Mouse (Mus musculus) gastrocnemius, postnatal 36 days (tissue): ENCODE results near the gene Vim. TPM values are rescaled to one million over a fixed set of nuclear protein-coding genes. Genes with fewer than 3 reads are reported as not detected.
A peak's percentile ranks its signal among the peaks of the same experiment; 100 is the strongest.
"Not testable (repeated sequence)": the region's sequence is repeated elsewhere in the genome, so short reads cannot be mapped to it uniquely, and the experiment has no call there.

Experiments used
- DNase-seq, 2 experiments: peaks; one replicate each; pipeline ENCODE4 v3.0.0; 2022
- intact Hi-C: fragments of 180-260 bp; cut with DNase I; formaldehyde crosslinking; loops from one replicate; pipeline ENCODE4 v1.15.1; 2025
- total RNA-seq, 2 experiments: library from RNA; stranded (reverse); gene quantifications; 2 replicates each; pipeline ENCODE4 v1.2.3; 2021

Vim gene
- total RNA-seq, 2 experiments from 2014 or later: 118 to 161 TPM

DNA sequence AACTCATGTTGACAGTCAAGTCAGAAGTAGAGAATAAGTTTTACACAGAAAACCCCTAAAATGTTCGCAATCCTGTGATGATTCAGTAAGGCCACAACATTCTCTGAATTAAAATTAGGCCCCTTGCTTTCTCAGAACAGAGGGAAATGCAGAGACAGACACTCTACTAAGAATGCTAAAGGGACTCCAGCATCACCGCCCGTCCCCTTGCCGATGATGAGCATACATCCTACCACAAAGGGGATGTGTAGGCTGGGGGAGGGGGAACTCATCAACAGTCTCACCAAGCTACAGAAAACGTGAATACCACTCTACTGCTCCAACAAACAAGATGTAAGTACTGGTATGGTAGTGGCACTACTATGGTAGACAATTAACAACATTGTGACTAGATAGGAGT lies 14.0 kb upstream of the Vim start:
- intact Hi-C loops: no loop called here
- DNase-seq: no peak

DNA sequence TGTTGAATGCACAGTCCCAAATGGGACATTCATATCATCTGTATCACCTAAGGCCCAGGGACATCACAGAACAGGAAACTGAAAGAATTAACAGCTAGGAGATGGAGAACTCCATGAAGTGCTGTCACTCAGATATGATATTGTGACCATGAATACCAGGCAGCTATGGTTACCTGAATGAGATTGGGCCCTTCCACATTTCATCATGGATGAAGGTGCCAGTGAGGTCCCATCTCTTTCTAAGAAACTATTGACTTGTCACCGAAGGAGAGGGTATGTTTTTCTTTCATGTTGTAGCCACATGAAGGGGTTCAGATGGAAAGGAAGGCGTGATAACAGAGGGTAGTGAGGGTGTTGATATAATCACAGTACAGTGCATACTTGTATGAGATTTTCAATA lies 13.3 kb upstream of the Vim start:
- no peak for DNase-seq
- intact Hi-C loops: no loop called here

DNA sequence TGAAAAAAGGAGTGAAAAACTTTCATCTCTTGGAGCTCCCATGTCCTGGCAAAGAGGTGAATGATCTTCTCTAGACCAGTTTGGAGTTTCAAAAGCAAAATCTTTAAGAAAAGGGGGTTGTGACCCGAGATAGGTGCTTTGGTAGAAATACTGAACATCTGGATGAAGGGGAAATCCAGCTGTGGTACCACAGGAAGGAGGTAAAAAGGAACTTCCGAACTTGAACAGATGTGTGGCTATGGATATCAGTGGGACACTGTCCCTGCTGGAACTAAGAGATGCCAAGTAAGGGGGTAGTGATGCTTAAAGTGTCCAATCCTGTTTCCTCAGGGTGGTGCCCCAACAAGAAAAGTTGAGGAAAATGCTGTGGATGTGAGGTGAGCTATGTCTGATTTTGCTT lies 3.6 kb upstream of the Vim start:
- DNase-seq: no peak
- intact Hi-C loops: loop anchor here (10.0 kb wide), 1 partner anchor 155 kb away; no protein-coding TSS in a partner anchor

DNA sequence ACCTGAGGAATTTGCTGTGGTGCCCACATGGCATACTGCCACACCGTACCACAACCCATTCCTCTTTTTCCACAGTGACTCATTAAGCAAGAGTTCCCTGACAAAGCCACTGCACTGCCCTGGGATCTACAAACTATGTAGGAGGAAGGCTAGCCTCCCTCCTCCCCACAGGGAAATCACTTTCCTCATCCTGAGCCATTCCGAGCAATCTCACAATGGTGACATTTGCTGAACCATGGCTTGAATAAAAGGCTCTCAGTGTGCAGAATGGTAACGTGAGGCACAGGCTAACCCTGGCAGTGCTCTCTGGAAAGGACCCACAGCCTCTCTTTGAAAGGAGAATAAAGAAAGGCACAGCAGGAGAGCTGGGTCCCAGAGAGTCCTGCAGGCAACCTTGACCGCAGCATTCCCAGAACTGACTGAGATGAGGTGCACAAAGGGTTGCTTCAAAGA lies 1.6 kb upstream of the Vim start:
- DNase-seq: no peak
- intact Hi-C loops: loop anchor here (10.0 kb wide), 1 partner anchor 157 kb away; no protein-coding TSS in a partner anchor

DNA sequence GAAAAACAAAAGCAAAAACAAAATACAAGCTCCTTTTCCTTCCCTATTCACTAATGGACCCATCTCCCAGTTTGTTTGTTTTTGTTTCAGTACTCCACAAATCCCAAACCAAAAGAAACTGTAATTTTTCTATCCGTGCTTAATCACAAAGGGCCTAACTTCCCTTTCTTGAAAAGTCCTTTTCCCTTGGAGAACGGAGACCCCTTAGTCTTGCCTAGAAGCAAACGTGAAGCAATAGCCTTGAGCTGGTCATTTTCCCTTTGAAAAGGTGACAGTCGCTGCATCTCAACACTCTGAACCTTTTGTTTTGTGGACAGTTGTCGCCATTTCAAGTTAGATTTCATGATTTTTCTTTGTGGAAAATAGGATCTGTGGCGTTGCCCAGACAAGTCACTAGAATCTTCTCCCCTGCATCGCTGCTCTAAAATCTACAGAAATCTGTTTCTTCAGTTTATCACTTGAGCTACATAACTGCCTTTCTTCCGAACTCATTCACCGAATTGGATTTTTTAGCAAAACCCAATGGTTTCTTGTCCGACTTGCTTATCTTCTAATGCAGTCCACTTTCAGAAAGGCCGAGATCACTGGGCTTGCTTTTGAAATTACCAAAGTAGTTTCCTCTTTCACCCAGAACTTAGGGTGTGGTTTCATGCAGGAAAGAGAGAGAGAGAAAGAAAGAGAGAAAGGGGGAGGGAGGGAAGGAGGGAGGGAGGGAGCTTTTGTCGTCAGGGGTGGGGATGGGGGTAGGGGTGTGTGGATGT lies 900 bp upstream of the Vim start:
- intact Hi-C loops: loop anchor here (10.0 kb wide), 1 partner anchor 158 kb away; no protein-coding TSS in a partner anchor
- DNase-seq: no peak

DNA sequence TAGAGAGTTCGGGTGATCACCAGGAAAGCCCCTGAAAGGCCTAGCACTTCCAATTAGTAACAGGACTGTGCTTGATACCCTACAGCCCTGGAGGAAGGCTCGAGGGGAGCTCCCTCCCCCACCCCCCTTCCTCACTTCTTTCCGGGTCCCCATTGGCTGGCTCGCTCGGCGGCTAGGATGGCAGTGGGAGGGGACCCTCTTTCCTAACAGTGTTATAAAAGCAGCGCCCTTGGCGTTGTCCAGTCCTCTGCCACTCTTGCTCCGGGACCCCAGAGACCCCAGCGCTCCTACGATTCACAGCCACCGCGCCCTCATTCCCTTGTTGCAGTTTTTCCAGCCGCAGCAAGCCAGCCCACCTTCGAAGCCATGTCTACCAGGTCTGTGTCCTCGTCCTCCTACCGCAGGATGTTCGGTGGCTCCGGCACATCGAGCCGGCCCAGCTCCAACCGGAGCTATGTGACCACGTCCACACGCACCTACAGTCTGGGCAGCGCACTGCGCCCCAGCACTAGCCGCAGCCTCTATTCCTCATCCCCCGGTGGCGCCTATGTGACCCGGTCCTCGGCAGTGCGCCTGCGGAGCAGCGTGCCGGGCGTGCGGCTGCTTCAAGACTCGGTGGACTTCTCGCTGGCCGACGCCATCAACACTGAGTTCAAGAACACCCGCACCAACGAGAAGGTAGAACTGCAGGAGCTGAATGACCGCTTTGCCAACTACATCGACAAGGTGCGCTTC lies 506 bp downstream of the Vim start:
- peak; percentile 82 to 83 for DNase-seq
- intact Hi-C loops: loop anchor here (10.0 kb wide), 1 partner anchor 159 kb away; no protein-coding TSS in a partner anchor

DNA sequence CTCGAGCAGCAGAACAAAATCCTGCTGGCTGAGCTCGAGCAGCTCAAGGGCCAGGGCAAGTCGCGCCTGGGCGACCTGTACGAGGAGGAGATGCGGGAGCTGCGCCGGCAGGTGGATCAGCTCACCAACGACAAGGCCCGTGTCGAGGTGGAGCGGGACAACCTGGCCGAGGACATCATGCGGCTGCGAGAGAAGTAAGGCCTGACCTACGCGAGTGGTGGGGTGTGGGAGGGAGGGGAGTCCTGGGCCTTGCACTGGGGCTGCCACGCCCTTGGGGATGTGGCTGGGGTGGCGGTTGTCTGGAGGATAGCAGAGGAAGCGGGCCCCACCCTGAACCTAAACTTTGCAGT lies 1.0 kb downstream of the Vim start:
- DNase-seq: peak in 1 of 2 experiments; percentile 30
- intact Hi-C loops: loop anchor here (5.0 to 10.0 kb wide), 2 partner anchors 160 to 282 kb away; no protein-coding TSS in a partner anchor

DNA sequence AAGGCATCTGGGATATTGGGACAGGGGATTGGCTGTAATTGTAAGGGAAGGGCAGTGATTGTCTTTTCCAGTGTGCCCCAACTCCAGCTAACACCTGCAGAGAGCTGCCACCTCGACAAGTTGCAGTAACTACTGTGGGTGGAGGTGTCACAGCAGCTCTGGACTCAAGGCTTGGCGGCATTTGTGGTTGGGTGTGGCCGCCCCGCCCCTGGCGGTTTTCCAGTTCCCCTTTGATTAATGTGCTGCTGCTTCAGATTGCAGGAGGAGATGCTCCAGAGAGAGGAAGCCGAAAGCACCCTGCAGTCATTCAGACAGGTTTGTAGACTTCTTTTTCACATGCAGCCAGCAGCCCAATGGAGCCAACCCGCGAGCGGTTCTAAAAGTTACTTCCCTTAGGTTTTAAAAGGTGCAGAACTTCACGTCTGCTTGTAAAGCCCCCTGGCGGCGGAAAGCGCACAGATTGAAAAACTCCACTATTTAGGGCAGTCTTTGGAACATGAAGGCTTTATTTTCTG lies 1.6 kb downstream of the Vim start:
- intact Hi-C loops: loop anchor here (5.0 to 10.0 kb wide), 2 partner anchors 161 to 283 kb away; no protein-coding TSS in a partner anchor
- DNase-seq: peak; percentile 76 to 82

DNA sequence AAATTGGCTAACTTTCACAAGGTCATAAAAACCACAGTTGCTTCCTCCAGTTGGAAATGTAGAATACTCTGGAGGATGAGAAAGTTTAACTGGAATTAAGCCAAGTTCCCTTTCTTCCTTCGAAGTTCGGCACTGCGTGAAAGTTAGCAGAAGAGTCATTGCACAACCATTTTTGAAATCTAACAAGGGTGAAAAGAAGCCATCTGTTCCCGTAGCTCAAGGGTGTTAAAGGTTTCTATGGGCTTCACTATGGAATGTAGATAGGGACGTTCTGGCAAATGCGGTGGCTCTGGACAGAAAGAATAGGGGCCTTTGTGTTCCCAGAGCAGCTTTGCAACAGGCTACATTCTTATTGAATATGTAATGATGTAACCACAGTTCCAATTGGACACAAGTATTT lies 2.2 kb downstream of the Vim start:
- DNase-seq: no peak
- intact Hi-C loops: loop anchor here (5.0 to 10.0 kb wide), 2 partner anchors 161 to 284 kb away; no protein-coding TSS in a partner anchor

DNA sequence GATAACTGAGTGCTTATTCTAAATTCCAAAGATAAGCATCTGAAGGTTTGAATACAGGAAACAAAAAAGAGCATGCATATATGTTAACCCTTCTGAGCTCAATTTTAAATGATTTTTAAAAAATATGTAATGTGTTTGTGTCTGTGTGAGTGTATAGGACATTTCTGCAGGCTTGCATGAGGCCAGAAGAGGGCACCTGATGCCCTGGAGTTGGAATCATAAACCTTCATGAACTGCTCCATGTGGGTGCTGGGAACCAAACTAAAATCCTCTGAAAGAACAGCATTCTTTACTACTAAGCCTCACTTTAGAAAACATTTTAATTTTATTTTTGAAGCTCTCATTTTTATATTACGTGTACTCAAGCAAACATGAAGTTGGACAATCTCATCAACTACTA lies 3.7 kb downstream of the Vim start:
- intact Hi-C loops: loop anchor here (5.0 to 10.0 kb wide), 2 partner anchors 163 to 285 kb away; no protein-coding TSS in a partner anchor
- no peak for DNase-seq

DNA sequence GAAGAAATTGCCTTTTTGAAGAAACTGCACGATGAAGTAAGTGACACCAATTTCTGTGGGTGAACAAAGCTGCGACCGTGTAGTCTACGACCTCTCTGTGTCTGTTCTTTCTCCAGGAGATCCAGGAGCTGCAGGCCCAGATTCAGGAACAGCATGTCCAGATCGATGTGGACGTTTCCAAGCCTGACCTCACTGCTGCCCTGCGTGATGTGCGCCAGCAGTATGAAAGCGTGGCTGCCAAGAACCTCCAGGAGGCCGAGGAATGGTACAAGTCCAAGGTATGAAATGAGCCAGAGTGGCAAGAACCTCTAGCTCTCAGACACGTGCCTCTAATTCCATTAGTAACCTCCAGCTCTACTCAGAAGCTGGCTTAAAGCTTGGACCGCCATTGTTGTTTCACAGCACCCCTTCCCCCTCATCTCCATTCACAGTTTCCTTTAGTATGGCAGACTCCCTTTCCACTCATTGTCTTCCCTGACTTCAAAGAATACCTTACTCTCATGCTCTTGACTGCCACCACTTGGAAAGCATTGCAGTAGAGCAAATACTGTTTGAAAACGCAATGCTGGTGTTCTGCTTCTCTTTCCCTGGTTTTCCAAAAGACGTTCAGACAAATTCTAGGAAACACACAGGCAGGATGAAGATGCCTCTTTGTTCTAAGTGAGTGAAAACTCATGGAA lies 4.9 kb downstream of the Vim start:
- intact Hi-C loops: loop anchor here (5.0 to 10.0 kb wide), 2 partner anchors 164 to 286 kb away; no protein-coding TSS in a partner anchor
- peak; percentile 23 to 30 for DNase-seq

DNA sequence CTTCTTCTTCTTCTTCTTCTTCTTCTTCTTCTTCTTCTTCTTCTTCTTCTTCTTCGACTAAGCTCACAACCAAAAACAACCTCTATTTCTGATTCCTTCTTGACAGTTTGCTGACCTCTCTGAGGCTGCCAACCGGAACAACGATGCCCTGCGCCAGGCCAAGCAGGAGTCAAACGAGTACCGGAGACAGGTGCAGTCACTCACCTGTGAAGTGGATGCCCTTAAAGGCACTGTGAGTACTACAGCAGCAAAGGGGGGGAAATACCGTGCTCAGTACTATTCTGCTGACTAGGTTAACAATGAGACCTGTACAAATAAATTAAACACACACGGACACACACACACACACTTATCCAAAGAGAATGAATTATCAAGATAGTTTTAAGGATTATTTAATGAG lies 5.6 kb downstream of the Vim start:
- no peak for DNase-seq
- intact Hi-C loops: loop anchor here (5.0 to 10.0 kb wide), 2 partner anchors 165 to 287 kb away; no protein-coding TSS in a partner anchor

DNA sequence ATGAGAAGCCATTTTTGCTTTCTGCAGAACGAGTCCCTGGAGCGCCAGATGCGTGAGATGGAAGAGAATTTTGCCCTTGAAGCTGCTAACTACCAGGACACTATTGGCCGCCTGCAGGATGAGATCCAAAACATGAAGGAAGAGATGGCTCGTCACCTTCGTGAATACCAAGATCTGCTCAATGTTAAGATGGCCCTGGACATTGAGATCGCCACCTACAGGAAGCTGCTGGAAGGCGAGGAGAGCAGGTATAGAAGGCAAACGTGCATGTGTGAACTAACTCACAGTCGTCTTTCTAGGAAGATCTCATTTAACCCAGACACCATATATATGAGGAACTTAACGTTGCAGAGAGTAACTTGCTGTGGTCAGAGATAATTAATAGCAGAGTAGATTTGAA lies 6.3 kb downstream of the Vim start:
- DNase-seq: no peak
- intact Hi-C loops: loop anchor here (5.0 to 10.0 kb wide), 2 partner anchors 165 to 288 kb away; no protein-coding TSS in a partner anchor

DNA sequence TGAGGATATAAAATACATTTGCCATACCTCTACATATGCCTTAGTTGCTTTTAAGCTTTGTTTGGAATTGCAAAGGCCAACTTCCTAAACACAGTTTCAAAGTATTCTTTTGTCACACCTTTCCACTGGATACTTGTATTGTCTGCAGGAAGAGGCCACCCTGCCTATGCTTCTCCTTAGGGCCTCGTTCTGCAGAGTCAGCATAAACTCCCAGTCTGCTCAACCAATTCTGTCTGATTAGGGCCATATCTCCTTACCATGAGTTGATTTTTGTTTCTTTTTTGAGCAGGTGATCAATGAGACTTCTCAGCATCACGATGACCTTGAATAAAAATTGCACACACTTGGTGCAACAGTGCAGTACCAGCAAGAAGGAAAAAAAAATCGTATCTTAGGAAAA lies 8.5 kb downstream of the Vim start:
- intact Hi-C loops: no loop called here
- DNase-seq: no peak

DNA sequence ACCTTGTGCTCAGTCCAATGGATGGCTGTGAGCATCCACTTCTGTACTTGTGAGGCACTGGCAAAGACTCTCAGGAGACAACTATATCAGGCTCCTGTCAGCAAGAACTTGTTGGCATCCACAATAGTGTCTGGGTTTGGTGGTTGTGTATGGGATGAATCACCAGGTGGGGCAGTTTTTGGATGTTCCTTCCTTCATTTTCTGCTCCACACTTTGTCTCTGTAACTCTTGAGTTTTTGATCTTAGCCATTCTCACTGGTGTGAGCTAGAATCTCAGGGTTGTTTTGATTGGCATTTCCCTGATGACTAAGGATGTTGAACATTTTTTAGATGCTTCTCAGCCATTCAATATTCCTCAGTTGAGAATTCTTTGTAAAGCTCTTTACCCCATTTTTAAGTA lies 10.0 kb downstream of the Vim start:
- intact Hi-C loops: not testable (repeated sequence)

DNA sequence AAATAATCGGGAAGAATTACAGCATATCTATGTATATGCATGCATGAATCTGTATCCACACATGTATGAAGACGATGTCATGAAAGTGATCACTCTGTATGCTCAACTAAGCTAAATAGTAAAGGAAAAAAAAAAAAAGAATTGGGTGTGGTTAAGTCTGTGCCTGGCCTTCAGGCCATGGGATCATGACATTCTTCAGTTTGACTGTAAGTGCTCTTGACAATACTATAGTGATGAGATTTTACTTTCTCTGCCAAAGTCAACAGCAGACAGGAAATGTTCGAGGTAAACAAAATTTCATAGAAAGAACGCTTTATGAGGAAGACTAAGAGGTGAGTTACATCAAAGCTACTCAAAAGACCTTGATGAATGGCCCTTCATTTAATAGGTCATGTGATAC lies 19.6 kb downstream of the Vim start:
- intact Hi-C loops: no loop called here
- no peak for DNase-seq

More for the DNA sequence above, 10.0 kb downstream of the Vim start:
- not testable (repeated sequence) for DNase-seq

DNA sequence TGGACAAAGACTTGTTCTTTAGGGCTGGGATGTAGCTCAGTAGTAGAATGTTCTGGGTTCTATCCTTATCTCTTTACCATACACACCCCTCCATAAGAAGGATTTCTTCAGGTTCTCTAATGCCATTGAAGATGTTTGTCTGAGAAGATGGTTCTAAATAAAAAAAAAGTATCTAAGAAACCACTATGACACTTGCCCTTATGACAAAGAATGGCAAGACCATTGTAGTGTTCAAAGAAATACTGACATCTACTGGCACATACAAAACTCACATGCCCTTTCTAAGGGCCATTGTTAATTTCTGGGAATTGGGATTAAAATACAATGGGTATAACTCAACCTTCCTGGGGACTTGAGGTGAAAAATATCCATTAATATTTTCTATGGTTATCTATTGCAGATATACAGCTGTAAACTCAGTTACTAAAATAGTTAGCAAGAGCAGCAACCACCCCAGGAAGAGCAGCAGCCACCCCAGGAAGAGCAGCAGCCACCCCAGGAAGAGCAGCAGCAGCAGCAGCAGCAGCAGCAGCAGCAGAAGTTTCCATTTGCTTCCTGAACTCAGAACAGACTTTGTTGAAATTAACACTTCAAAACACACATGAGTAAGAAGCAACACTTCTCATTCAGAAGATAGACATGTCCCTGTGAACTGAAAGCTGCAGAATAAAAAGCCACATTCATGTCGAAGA lies 23.4 kb downstream of the Vim start:
- no peak for DNase-seq
- intact Hi-C loops: loop anchor here (5.0 kb wide), 1 partner anchor 315 kb away; no protein-coding TSS in a partner anchor

DNA sequence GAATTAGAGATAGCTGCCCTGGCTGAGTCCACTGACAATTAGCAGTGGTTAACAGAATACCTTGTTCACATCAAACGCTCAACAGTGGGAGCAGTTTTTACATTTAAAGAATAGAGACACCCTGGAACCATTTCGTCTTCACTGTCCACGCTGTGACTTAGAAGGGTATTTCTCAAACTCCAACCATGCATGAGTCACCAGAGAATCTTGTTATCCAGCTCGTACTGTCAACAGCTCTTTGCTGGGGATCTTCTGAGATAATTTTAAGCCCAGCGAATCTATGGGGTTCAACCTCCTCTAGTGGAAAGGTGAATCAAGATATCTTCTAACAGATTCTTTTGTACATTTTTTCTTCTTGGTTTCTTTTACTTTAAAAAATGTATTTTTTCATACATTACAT lies 24.4 kb downstream of the Vim start:
- no peak for DNase-seq
- intact Hi-C loops: loop anchor here (5.0 kb wide), 1 partner anchor 316 kb away; no protein-coding TSS in a partner anchor

DNA sequence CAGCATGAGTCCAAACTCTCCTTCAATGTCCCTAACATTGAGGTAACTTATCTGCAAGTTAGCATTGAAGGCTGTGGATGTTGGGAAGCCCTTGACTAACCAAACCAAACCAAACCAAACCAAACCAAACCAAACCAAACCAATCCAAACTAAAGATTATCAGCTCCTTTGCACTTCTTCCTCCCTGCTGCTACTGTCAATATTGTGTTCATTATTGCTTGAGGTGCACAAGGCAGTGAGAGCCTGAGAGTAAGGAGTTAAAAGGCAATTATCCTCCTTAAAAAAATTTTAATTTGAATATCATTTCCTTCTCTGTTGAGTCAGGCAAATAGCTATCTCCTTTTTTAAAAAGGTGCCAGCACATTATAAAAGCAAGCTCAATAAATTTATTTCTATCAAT lies 29.4 kb downstream of the Vim start:
- DNase-seq: no peak
- intact Hi-C loops: no loop called here

DNA sequence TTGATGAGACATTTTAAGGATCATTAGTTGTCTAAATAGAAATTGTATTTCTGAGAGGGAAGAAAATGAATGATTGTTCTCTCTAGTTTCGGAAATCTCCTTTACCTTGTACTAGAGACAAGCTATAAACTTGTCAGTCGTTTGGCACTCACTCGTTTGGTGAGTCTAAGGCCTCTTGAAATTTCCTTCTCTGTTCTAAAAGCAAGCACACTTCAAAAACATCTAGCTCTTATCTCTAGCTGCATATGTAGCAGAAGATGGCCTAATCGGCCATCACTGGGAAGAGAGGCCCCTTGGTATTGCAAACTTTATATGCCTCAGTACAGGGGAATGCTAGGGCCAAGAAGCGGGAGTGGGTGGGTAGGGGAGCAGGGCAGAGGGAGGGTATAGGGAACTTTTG lies 29.9 kb downstream of the Vim start:
- DNase-seq, intact Hi-C loops: not testable (repeated sequence)
